Mouse (Mus musculus): ENCODE data around the gene Med21.

Med21 gene

GRCm38 (mm10) chr6:146640068-146640965, 2.0 kb upstream of the Med21 start:
- no peak for DNase-seq (ENCODE audit: low spot score in 2 of 2)

- DNase-seq (ENCODE audit: low spot score in 2 of 2) = no peak
Measured at GRCm38 (mm10) chr6:146640991-146641390, 1.4 kb upstream of the Med21 start.

GRCm38 (mm10) chr6:146641621-146642210, 631 bp upstream of the Med21 start:
- DNase-seq (ENCODE audit: low spot score in 2 of 2) = no peak

DNA sequence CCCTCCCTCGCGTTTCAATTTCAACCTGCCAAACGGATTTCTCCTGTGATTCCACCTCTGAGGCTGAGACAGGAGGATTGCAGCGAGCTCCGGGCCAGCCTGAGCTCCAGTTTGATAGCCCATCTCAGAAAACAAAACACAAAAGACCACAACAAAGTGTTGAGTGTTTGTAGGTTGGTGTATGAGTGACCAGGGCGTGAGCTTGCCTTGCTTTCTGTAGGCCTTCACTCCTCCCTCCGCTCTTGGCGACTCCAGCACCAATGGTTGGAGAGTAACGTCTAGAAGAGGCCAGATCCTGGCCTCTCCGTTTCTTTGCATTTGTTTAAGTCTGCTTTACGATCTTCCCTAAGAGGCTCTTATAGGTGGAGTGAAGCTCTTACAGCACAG, 830 bp downstream of the Med21 start:
- DNase-seq (ENCODE audit: low spot score in 2 of 2) = no peak

DNA sequence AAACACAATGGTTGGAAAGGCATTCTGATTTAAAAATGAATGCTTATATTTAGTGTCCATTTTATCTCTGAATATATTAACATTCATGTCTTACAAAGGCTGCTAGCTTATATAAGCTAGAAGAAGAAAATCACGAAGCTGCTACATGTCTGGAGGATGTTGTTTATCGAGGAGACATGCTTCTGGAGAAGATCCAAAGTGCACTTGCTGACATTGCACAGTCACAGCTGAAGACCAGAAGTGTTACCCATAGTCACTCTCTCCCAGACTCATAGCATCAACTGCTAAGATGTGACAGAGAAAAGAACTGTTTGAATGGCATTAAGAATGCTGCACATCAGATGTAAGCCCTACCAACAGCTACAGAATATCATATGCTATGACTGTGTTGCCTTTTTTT, 7.7 kb downstream of the Med21 start:
- DNase-seq (ENCODE audit: low spot score in 2 of 2) = no peak

GRCm38 (mm10) chr6:146651431-146651830, 9.1 kb downstream of the Med21 start:
- no peak for DNase-seq (ENCODE audit: low spot score in 2 of 2)

DNA sequence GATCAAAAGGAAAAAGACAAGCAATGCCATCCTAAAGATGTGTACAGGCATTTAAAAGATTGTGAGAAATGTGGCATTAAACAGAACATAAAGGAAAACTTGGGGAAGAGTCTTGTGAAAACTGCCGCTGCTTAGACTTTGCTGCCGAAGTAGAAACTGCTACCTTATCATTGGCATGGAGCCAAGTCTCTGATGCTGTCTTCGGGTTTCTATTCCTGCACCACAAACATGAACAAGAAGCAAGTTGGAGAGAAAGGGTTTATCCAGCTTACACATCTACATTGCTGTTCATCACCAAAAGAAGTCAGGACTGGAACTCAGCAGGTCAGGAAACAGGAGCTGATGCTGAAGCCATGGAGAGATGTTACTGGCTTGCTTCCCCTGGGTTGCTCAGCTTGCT, 10.8 kb downstream of the Med21 start:
- DNase-seq (ENCODE audit: low spot score in 2 of 2) = no peak

- DNase-seq (ENCODE audit: low spot score in 2 of 2) = no peak
Measured at GRCm38 (mm10) chr6:146660591-146660990, 18.2 kb downstream of the Med21 start.

GRCm38 (mm10) chr6:146661655-146662054, 19.3 kb downstream of the Med21 start:
- DNase-seq (ENCODE audit: low spot score in 2 of 2) = no peak

DNA sequence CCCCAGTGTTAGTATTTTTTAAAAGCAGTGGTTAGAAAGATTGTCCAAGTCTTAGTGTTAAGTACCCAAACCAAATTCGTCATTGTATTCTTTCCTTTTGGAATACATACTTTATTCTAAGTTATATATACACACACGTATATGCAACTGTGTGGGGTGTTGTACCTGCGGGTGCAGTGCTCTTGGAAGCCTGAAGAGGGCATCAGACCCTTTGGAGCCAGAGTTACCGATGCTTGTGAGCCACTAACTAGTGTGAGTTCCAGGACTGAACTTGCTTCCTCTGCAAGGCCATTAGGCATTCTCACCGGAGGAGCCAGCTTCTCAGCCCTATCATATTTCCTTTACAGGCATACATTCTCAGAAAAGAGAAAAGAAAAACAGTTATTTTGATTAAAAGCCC, 20.3 kb downstream of the Med21 start:
- DNase-seq (ENCODE audit: low spot score in 2 of 2) = peak; percentile 14 to 40

GRCm38 (mm10) chr6:146664116-146664515, 21.8 kb downstream of the Med21 start:
- DNase-seq (ENCODE audit: low spot score in 2 of 2) = no peak

DNA sequence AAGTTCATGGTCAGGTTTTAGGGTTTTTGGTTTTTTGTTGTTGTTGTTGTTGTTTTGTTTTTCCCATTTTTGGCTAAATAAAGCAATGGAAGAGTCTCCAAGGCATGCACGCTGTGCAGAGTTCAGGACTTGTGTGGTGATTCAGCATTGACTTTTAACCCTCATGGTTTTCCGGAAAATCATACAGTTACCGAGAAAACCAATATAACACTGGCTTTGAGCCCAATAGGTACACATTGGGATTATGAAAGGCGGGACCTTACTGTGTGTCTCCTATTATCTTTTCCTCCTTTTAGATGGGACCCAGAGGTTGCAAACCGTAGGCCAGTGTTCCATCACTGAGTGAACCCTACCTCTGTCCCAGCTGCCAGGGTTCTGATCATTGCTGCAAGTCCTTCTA, 22.6 kb downstream of the Med21 start:
- DNase-seq (ENCODE audit: low spot score in 2 of 2) = no peak

DNA sequence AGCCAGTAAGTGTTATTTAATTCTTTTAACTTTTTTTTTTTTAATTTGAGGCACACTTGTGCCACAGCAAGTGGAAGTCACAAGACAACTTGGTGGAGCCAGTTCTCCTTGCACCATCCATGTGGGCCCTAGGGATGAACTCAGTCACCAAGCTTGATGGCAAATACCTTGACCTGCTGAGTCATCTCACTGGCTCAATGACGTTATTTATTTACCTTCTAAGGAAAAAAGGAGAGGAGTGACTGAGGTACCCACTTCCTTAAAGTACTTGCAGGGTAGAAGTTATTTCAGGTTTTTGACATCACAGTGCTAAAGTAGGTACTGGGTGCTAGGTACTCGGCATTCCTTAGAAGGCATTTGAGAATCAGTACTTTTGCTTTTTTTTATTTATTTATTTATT, 23.1 kb downstream of the Med21 start:
- no peak for DNase-seq (ENCODE audit: low spot score in 2 of 2)

DNA sequence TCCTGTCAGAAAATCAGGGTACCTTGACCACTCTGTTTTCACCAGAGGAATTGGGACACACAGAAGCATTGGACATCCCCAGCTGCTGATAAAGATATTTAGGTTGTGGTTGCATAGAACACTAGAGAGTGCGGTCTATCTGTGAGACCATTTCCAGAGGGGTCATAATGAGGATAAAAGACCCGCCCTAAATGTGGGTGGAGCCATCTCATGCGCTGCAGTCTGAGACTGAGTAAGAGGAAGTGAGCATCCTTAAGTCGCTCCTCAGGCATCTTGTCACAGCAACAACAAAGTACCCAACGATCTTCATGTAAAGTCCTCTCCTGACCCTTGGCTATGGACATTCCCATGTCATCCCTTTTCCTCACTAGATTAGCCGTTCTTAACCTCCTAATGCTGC, 24.5 kb downstream of the Med21 start:
- DNase-seq (ENCODE audit: low spot score in 2 of 2) = no peak

- no peak for DNase-seq (ENCODE audit: low spot score in 2 of 2)
Measured at GRCm38 (mm10) chr6:146668606-146669005, 26.3 kb downstream of the Med21 start.

DNA sequence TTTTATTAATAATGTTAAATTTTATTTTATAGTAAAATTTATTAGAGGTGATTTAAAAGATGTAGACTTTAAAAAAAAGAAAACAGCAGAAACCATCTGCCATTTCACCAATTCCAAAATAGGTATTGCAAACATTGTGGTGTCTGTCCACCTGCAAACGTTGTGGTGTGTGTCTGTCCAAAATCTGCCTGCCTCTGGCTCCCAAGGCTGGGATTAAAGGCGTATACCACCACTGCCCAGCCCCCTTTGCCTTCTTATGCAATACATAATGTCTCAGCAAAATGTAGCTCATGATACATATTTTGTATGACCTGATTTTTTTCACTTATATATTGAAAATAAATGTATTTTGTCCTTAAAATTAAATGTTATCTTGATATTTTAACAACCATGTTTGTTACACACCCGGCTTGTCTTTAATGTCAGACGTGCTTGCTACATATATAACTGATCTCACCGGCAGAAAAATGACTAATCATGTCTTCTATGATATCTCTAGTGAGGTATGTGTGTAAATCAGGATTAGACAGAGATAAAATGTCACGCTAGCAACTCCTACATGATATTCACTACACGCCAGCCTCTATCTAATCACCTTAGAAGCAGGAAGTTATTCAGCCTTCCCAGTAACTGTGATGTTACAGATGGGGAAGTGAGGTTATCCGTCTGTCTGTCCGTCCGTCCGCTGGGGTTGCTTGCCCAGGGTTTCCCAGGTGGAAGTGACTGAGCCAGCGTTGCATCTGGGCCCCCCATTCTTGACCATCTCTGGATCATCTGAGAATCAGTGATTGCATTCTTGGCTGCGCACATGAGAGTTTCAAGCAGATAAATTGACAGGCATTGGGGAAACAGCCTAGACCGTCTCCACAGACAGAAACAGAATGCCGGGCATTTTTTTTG, 28.9 kb downstream of the Med21 start:
- DNase-seq (ENCODE audit: low spot score in 2 of 2) = no peak

DNA sequence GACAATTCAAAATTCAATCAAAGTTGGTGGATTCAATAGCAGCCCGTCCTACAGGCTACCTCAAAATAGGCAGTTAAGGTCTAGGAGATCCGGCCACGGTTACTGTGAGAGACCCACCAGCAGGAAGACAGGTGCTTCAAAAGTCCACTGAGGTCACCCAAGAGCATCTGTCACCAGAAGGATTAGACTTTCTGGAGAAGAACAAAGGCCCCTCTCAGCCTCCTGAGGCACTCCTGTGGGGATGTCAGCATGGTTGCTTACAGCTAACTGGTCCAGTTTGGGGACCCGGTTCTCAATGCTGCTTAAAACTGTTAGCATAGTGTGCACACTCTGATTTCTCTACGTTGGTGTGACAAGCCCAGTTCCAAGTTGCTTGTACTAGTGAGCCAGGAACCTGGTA, 29.8 kb downstream of the Med21 start:
- no peak for DNase-seq (ENCODE audit: low spot score in 2 of 2)

- no peak for DNase-seq (ENCODE audit: low spot score in 2 of 2)
Measured at GRCm38 (mm10) chr6:146673696-146674095, 31.3 kb downstream of the Med21 start.

DNA sequence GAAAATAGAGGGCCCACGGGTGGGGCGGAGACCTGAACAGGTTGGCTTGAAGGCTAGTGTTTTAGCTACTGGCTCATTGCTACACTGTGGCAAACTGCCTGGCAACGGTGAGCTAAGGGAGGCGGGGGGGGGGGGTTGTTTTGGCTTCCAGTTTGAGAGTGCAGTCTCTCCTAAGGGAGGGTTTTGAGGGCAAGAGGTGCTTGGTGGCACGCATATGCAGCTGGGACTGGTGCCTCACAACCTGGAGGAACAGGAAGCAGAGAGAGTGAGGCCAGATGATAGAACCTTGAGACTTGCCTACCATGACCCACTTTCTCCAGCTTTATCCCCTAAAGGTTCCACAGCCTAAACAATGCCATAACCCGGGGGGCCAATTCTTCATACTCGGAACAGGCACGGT, 32.1 kb downstream of the Med21 start:
- DNase-seq (ENCODE audit: low spot score in 2 of 2) = no peak

GRCm38 (mm10) chr6:146674881-146675536, 32.7 kb downstream of the Med21 start:
- DNase-seq (ENCODE audit: low spot score in 2 of 2) = no peak

- no peak for DNase-seq (ENCODE audit: low spot score in 2 of 2)
Measured at GRCm38 (mm10) chr6:146676904-146677303, 34.6 kb downstream of the Med21 start.
